Mouse (Mus musculus) embryonic facial prominence, embryonic 12.5 days (tissue): ENCODE results near the gene Cpm. TPM values are rescaled to one million over a fixed set of nuclear protein-coding genes. Genes with fewer than 3 reads are reported as not detected.
A peak's percentile ranks its signal among the peaks of the same experiment; 100 is the strongest.

Experiments used
- ATAC-seq: fragments of 200-750 bp; cut with Nextera tagmentation; 2 replicates; pipeline ENCODE4 v1.8.0; 2017; ENCODE audit not compliant: insufficient number of reproducible peaks, insufficient read depth, low FRiP score, low TSS enrichment
- H3K27ac ChIP-seq: fragments of 300-500 bp; sonication (generic); 2 replicates; pipeline ENCODE4 v1.5.1; 2016; ENCODE audit warnings: mild to moderate bottlenecking
- H3K27me3 ChIP-seq: fragments of 300-500 bp; sonication (generic); 2 replicates; pipeline ENCODE4 v1.6.1; 2016; ENCODE audit warnings: mild to moderate bottlenecking, moderate library complexity
- H3K36me3 ChIP-seq: fragments of 300-500 bp; sonication (generic); 2 replicates; pipeline ENCODE4 v1.6.1; 2016; ENCODE audit warnings: mild to moderate bottlenecking
- H3K4me1 ChIP-seq: fragments of 300-500 bp; sonication (generic); 2 replicates; pipeline ENCODE4 v1.6.1; 2016
- H3K4me2 ChIP-seq: fragments of 300-500 bp; sonication (generic); replicated peaks from 2 replicates; pipeline ENCODE4 v1.6.1; 2016; ENCODE audit warnings: mild to moderate bottlenecking, moderate library complexity
- H3K4me3 ChIP-seq: fragments of 300-500 bp; sonication (generic); 2 replicates; pipeline ENCODE4 v1.5.1; 2016; ENCODE audit warnings: mild to moderate bottlenecking
- H3K9ac ChIP-seq: fragments of 300-500 bp; sonication (generic); 2 replicates; pipeline ENCODE4 v1.6.1; 2016; ENCODE audit warnings: mild to moderate bottlenecking, moderate library complexity
- H3K9me3 ChIP-seq: fragments of 300-500 bp; sonication (generic); 2 replicates; pipeline ENCODE4 v1.6.1; 2016; ENCODE audit warnings: mild to moderate bottlenecking, moderate library complexity
- WGBS: fragments of 180-500 bp; shearing (Covaris S2); methylation state at CpG from one replicate; pipeline ENCODE4 v1.1.7; 2016; 5-methylcytosine and 5-hydroxymethylcytosine counted together
- polyA plus RNA-seq: library from polyadenylated mRNA; unstranded; fragments of >200 nt; fragmentation: Nextera tagmentation; extraction: Ambion mirVana; gene quantifications from 2 replicates; pipeline ENCODE4 v1.2.1, GENCODE M21; 2016

Gene Cpm
- polyA plus RNA-seq, 1 experiment from 2014 or later: 20.4 TPM

- ATAC-seq: no peak
- H3K4me3 ChIP-seq: no peak overlapping the region
- H3K9ac ChIP-seq: no peak overlapping the region
- H3K4me2 ChIP-seq: no peak overlapping the region
- no peaks in the 10 kb centered on the region for H3K36me3 ChIP-seq
- H3K27me3 ChIP-seq: no peaks in the 10 kb centered on the region
- no peaks in the 10 kb centered on the region for H3K9me3 ChIP-seq
- no peak overlapping the region for H3K27ac ChIP-seq
- H3K4me1 ChIP-seq: peaks cover 17% of the 10 kb centered on the region
- WGBS: 82% methylated on average over 3 of the region's 3 CpGs
Observed at GRCm38 (mm10) chr10:117674359-117675019, 45.2 kb downstream of the Cpm start.

- peak overlapping the region; percentile 28 for H3K4me3 ChIP-seq
- H3K27ac ChIP-seq: no peak overlapping the region
- WGBS: 37% methylated on average over 20 of the region's 20 CpGs
- H3K9me3 ChIP-seq: no peaks in the 10 kb centered on the region
- no peak; the same call in 1 of the 2 replicates for ATAC-seq
- peak overlapping the region; percentile 52 for H3K4me2 ChIP-seq
- no peaks in the 10 kb centered on the region for H3K36me3 ChIP-seq
- H3K27me3 ChIP-seq: no peaks in the 10 kb centered on the region
- no peak overlapping the region for H3K9ac ChIP-seq
- peaks cover 10% of the 10 kb centered on the region; the same call in 1 of the 2 replicates for H3K4me1 ChIP-seq
Observed at GRCm38 (mm10) chr10:117675096-117676035, 46.1 kb downstream of the Cpm start.

- Histone ChIP-seq H3K27me3 (no peaks in the 10 kb centered on the region), H3K4me3 (peak overlapping the region; percentile 28), H3K9ac (peak overlapping the region; percentile 21; the same call in 1 of the 2 replicates), H3K9me3 (no peaks in the 10 kb centered on the region), H3K36me3 (no peaks in the 10 kb centered on the region), H3K4me2 (peak overlapping the region; percentile 52), H3K27ac (no peak overlapping the region), H3K4me1 (peaks cover 10% of the 10 kb centered on the region; the same call in 1 of the 2 replicates)
- no peak for ATAC-seq
- 35% methylated on average over 19 of the region's 19 CpGs for WGBS
Observed at GRCm38 (mm10) chr10:117676036-117676643, 46.8 kb downstream of the Cpm start.

- Histone ChIP-seq H3K4me3 (peak overlapping the region; percentile 28; the same call in 1 of the 2 replicates), H3K36me3 (no peaks in the 10 kb centered on the region), H3K4me2 (peak overlapping the region; percentile 52), H3K4me1 (peaks cover 10% of the 10 kb centered on the region; the same call in 1 of the 2 replicates), H3K27ac (no peak overlapping the region), H3K9me3 (no peaks in the 10 kb centered on the region), H3K27me3 (no peaks in the 10 kb centered on the region), H3K9ac (no peak overlapping the region)
- 29% methylated on average over 17 of the region's 17 CpGs for WGBS
- no peak for ATAC-seq
Observed at GRCm38 (mm10) chr10:117676644-117677313, 47.5 kb downstream of the Cpm start.

GRCm38 (mm10) chr10:117677494-117678236 is 48.4 kb downstream of the Cpm start:
- WGBS: 77% methylated on average over 13 of the region's 13 CpGs
- no peak for ATAC-seq
- H3K27me3 ChIP-seq: no peaks in the 10 kb centered on the region
- no peak overlapping the region for H3K27ac ChIP-seq
- H3K9ac ChIP-seq: no peak overlapping the region
- H3K9me3 ChIP-seq: no peaks in the 10 kb centered on the region
- no peak overlapping the region for H3K4me3 ChIP-seq
- peaks cover 10% of the 10 kb centered on the region; the same call in 1 of the 2 replicates for H3K4me1 ChIP-seq
- H3K4me2 ChIP-seq: no peak overlapping the region
- no peaks in the 10 kb centered on the region for H3K36me3 ChIP-seq

GRCm38 (mm10) chr10:117678357-117678756 is 49.1 kb downstream of the Cpm start:
- 77% methylated on average over 5 of the region's 5 CpGs for WGBS
- Histone ChIP-seq H3K36me3 (no peaks in the 10 kb centered on the region), H3K4me1 (peaks cover 10% of the 10 kb centered on the region), H3K4me2 (no peak overlapping the region), H3K9ac (no peak overlapping the region), H3K4me3 (no peak overlapping the region), H3K27me3 (no peaks in the 10 kb centered on the region), H3K9me3 (no peaks in the 10 kb centered on the region), H3K27ac (no peak overlapping the region)
- no peak for ATAC-seq

GRCm38 (mm10) chr10:117679029-117679686 is 49.9 kb downstream of the Cpm start:
- WGBS: 84% methylated on average over 5 of the region's 5 CpGs
- Histone ChIP-seq H3K36me3 (no peaks in the 10 kb centered on the region), H3K9ac (no peak overlapping the region), H3K4me3 (no peak overlapping the region), H3K27ac (no peak overlapping the region), H3K9me3 (no peaks in the 10 kb centered on the region), H3K4me2 (no peak overlapping the region), H3K27me3 (no peaks in the 10 kb centered on the region), H3K4me1 (peaks cover 10% of the 10 kb centered on the region)
- no peak for ATAC-seq

- Histone ChIP-seq H3K4me3 (no peak overlapping the region), H3K27me3 (no peaks in the 10 kb centered on the region), H3K4me1 (peaks cover 10% of the 10 kb centered on the region)
Observed at GRCm38 (mm10) chr10:117679963-117680473, 50.7 kb downstream of the Cpm start.

GRCm38 (mm10) chr10:117680868-117681513 is 51.7 kb downstream of the Cpm start:
- no peak for ATAC-seq
- Histone ChIP-seq H3K36me3 (no peaks in the 10 kb centered on the region), H3K27me3 (no peaks in the 10 kb centered on the region), H3K4me1 (peaks cover 4% of the 10 kb centered on the region; the same call in 1 of the 2 replicates), H3K27ac (no peak overlapping the region), H3K9me3 (no peaks in the 10 kb centered on the region), H3K9ac (no peak overlapping the region), H3K4me2 (no peak overlapping the region), H3K4me3 (no peak overlapping the region)
- 87% methylated on average over 12 of the region's 12 CpGs for WGBS

More at GRCm38 (mm10) chr10:117679963-117680473, 50.7 kb downstream of the Cpm start:
- WGBS: 90% methylated on average over 14 of the region's 14 CpGs
- Histone ChIP-seq H3K9me3 (no peaks in the 10 kb centered on the region), H3K9ac (no peak overlapping the region), H3K27ac (no peak overlapping the region), H3K4me2 (no peak overlapping the region), H3K36me3 (no peaks in the 10 kb centered on the region)
- no peak for ATAC-seq

- no peaks in the 10 kb centered on the region for H3K36me3 ChIP-seq
- no peaks in the 10 kb centered on the region for H3K27me3 ChIP-seq
- no peaks in the 10 kb centered on the region; the same call in 1 of the 2 replicates for H3K4me1 ChIP-seq
- no peak overlapping the region for H3K4me3 ChIP-seq
- no peak overlapping the region for H3K4me2 ChIP-seq
- no peak overlapping the region for H3K9ac ChIP-seq
- no peak overlapping the region for H3K27ac ChIP-seq
- no peak for ATAC-seq
- 93% methylated on average over 3 of the region's 3 CpGs for WGBS
- no peaks in the 10 kb centered on the region for H3K9me3 ChIP-seq
Observed at GRCm38 (mm10) chr10:117681543-117681942, 52.2 kb downstream of the Cpm start.
